Mouse (Mus musculus): ENCODE measurements around the gene Atp8a2. TPM values are rescaled to one million over a fixed set of nuclear protein-coding genes. Genes with fewer than 3 reads are reported as not detected.

Gene Atp8a2
- polyA plus RNA-seq, 1 experiment from 2014 or later, result 10.3 TPM

DNA sequence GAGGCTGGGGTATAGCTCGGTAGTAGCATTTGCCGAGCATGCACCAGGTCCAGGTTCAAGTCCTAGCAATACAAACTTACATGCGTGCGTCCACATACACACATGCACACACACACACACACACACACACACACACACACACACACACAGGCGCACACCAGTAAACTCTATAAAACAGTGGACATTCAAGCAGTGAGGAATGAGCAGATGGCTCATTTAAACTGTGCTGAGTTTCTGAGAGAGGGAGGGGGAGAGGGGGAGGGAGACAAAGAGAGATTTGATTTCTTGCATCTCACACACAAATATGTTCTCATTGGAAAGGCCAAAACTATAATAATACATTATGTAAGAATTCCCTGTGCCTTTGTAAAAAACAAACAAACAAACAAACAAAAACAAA, 980 bp downstream of the Atp8a2 start:
- Histone ChIP-seq H3K36me3 (ENCODE audit: control insufficient read depth, insufficient read depth, low read length) (no peaks in the 10 kb centered on the region), H3K27ac (ENCODE audit: low read depth, low read length) (no peak overlapping the region), H3K4me1 (replicated peaks; ENCODE audit: control insufficient read depth, insufficient read depth, low read length) (no peaks in the 10 kb centered on the region), H3K9me3 (ENCODE audit: control insufficient read depth, low read length) (no peaks in the 10 kb centered on the region), H3K9ac (ENCODE audit: low read depth, low read length) (no peak overlapping the region), H3K4me2 (replicated peaks; ENCODE audit: low read depth, low read length) (no peak overlapping the region), H3K27me3 (ENCODE audit: control insufficient read depth, insufficient read depth, low read length) (no peaks in the 10 kb centered on the region), H3K4me3 (ENCODE audit: low read depth, low read length) (no peak overlapping the region)
- ATAC-seq (ENCODE audit: low FRiP score) (no peak), DNase-seq (ENCODE audit: low spot score) (no peak)
- WGBS, result 94% methylated on average over 5 of the region's 5 CpGs

DNA sequence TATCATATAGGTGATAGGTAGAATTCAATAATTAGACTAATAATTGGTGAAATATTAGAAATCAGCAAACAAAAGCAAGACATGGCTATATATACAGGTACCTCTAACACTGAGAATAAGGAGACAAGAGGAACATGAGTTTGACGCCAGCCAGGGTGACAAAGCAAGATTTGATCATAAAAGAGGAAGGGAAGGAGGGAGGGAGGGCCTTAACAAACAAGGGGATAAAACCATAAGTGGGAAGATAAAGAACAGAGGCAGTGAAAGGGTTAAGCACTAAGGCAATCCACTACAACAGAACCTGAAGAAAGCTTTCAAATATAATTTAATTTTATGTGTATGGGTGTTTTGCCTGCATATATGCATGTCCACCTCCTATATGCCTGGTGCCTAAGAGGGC, 2.4 kb downstream of the Atp8a2 start:
- WGBS, result 86% methylated on average over 1 of the region's 1 CpGs
- H3K36me3 ChIP-seq (ENCODE audit: control insufficient read depth, insufficient read depth, low read length), result no peaks in the 10 kb centered on the region
- H3K4me1 ChIP-seq (replicated peaks; ENCODE audit: control insufficient read depth, insufficient read depth, low read length), result no peaks in the 10 kb centered on the region
- DNase-seq (ENCODE audit: low spot score) (no peak), ATAC-seq (ENCODE audit: low FRiP score) (no peak)
- H3K4me3 ChIP-seq (ENCODE audit: low read depth, low read length), result no peak overlapping the region
- H3K27ac ChIP-seq (ENCODE audit: low read depth, low read length), result no peak overlapping the region
- H3K9me3 ChIP-seq (ENCODE audit: control insufficient read depth, low read length), result no peaks in the 10 kb centered on the region
- H3K27me3 ChIP-seq (ENCODE audit: control insufficient read depth, insufficient read depth, low read length), result no peaks in the 10 kb centered on the region
- no peak overlapping the region for H3K4me2 ChIP-seq (replicated peaks; ENCODE audit: low read depth, low read length)
- H3K9ac ChIP-seq (ENCODE audit: low read depth, low read length), result no peak overlapping the region

DNA sequence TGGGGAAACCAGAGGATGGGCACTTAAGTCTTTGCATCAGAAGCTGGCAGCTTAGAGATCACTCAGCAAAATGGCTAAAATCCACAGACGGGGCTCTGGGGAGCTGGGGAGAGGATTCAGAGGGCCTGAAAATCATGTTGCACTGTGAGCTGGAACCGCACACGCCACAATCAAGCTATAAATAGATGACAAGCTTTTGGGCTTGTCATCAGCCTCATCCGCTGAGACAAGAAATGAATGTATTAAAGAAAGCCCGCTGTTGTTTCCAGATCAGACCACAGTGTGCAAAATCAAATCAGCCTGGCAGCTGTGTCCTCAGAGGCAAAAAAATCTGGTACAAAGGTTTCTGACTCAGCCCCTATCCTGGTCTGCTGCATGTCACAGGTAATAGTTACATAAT, 7.2 kb downstream of the Atp8a2 start:
- H3K4me1 ChIP-seq (replicated peaks; ENCODE audit: control insufficient read depth, insufficient read depth, low read length), result no peaks in the 10 kb centered on the region
- H3K4me3 ChIP-seq (ENCODE audit: low read depth, low read length), result no peak overlapping the region
- DNase-seq (ENCODE audit: low spot score) (no peak), ATAC-seq (ENCODE audit: low FRiP score) (no peak)
- H3K4me2 ChIP-seq (replicated peaks; ENCODE audit: low read depth, low read length), result no peak overlapping the region
- H3K27ac ChIP-seq (ENCODE audit: low read depth, low read length), result no peak overlapping the region
- no peaks in the 10 kb centered on the region for H3K9me3 ChIP-seq (ENCODE audit: control insufficient read depth, low read length)
- H3K27me3 ChIP-seq (ENCODE audit: control insufficient read depth, insufficient read depth, low read length), result no peaks in the 10 kb centered on the region
- WGBS, result 89% methylated on average over 5 of the region's 5 CpGs
- no peak overlapping the region for H3K9ac ChIP-seq (ENCODE audit: low read depth, low read length)
- no peaks in the 10 kb centered on the region for H3K36me3 ChIP-seq (ENCODE audit: control insufficient read depth, insufficient read depth, low read length)

DNA sequence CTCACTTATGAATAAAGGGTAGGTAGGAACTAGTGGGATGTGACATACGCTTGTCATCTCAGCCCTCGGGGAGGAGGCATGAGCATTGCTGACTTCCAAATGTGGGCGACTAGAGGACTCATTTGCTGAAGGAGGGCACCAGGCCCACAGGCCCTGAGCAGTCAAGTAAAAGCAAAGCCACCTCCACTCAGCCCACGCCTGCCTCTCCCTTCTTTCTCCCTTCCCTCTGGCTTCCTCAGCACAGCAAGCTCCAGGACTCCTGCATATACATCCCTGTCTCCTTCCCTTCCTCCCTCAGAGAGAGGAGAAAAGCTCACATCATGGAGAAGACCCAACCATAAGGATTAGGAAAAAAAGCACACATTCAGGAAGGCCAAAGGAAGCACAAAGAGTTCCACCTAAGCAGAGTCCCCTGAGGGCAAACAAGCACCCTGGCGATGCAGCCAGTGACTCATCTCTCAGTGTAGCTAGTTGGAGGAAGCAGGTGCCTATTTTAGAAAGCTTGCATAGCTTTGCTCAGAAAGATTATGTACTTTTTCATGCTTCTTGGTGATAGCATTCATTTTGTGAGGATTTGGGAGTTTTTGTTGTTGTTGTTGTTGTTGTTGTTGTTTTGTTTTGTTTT, 8.7 kb downstream of the Atp8a2 start:
- 85% methylated on average over 5 of the region's 5 CpGs for WGBS
- no peak overlapping the region for H3K27ac ChIP-seq (ENCODE audit: low read depth, low read length)
- DNase-seq (ENCODE audit: low spot score) (no peak), ATAC-seq (ENCODE audit: low FRiP score) (no peak)
- H3K36me3 ChIP-seq (ENCODE audit: control insufficient read depth, insufficient read depth, low read length), result no peaks in the 10 kb centered on the region
- no peaks in the 10 kb centered on the region for H3K4me1 ChIP-seq (replicated peaks; ENCODE audit: control insufficient read depth, insufficient read depth, low read length)
- no peak overlapping the region for H3K4me2 ChIP-seq (replicated peaks; ENCODE audit: low read depth, low read length)
- H3K4me3 ChIP-seq (ENCODE audit: low read depth, low read length), result no peak overlapping the region
- no peak overlapping the region for H3K9ac ChIP-seq (ENCODE audit: low read depth, low read length)
- no peaks in the 10 kb centered on the region for H3K9me3 ChIP-seq (ENCODE audit: control insufficient read depth, low read length)
- H3K27me3 ChIP-seq (ENCODE audit: control insufficient read depth, insufficient read depth, low read length), result no peaks in the 10 kb centered on the region

DNA sequence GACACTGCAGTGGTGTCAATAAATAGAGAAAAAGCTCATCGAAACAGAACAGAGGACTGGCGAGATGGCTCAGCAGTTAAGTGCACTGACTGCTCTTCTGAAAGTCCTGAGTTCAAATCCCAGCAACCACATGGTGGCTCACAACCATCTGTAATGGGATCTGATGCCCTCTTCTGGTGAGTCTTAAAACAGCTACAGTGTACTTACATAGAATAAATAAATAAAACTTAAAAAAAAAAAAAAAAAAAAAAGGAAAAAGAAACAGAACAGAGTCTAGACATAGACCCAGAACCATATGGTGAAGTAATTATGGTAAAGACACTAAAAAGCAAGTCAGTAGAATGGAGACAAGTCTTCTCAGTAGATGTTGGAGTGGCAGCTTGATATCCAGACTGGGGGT, 15.7 kb downstream of the Atp8a2 start:
- Histone ChIP-seq H3K9me3 (ENCODE audit: control insufficient read depth, low read length) (no peaks in the 10 kb centered on the region), H3K36me3 (ENCODE audit: control insufficient read depth, insufficient read depth, low read length) (no peaks in the 10 kb centered on the region), H3K4me2 (replicated peaks; ENCODE audit: low read depth, low read length) (no peak overlapping the region), H3K27ac (ENCODE audit: low read depth, low read length) (no peak overlapping the region), H3K27me3 (ENCODE audit: control insufficient read depth, insufficient read depth, low read length) (peaks cover 9% of the 10 kb centered on the region), H3K4me1 (replicated peaks; ENCODE audit: control insufficient read depth, insufficient read depth, low read length) (no peaks in the 10 kb centered on the region), H3K4me3 (ENCODE audit: low read depth, low read length) (no peak overlapping the region), H3K9ac (ENCODE audit: low read depth, low read length) (no peak overlapping the region)
- WGBS, result 87% methylated on average over 2 of the region's 2 CpGs
- DNase-seq (ENCODE audit: low spot score) (no peak), ATAC-seq (ENCODE audit: low FRiP score) (no peak)

DNA sequence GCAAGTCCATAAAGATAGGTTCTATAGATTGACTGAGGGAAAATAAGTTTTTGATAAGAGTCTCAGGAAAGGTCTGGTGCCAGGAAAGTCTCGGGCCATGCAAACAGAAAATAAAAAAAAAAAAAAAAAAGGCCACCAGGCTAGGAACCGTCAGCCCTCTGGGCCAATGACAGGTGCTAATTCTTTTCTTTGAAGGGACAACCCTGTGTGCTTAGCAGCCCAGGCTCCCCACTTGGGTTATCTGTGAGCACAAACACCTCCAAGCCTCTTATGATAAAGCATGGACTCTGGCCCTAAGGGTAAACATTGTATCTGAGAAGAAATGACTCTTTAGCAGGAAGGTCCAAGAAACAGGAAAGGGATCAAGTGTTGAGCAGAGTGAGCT, 18.4 kb downstream of the Atp8a2 start:
- Histone ChIP-seq H3K4me2 (replicated peaks; ENCODE audit: low read depth, low read length) (peak overlapping the region; percentile 99; the same call in 1 of the 2 replicates), H3K36me3 (ENCODE audit: control insufficient read depth, insufficient read depth, low read length) (no peaks in the 10 kb centered on the region), H3K27me3 (ENCODE audit: control insufficient read depth, insufficient read depth, low read length) (peaks cover 14% of the 10 kb centered on the region), H3K4me1 (replicated peaks; ENCODE audit: control insufficient read depth, insufficient read depth, low read length) (no peaks in the 10 kb centered on the region), H3K27ac (ENCODE audit: low read depth, low read length) (no peak overlapping the region), H3K4me3 (ENCODE audit: low read depth, low read length) (no peak overlapping the region), H3K9me3 (ENCODE audit: control insufficient read depth, low read length) (no peaks in the 10 kb centered on the region), H3K9ac (ENCODE audit: low read depth, low read length) (no peak overlapping the region)
- no peak for DNase-seq (ENCODE audit: low spot score)
- 40% methylated on average over 2 of the region's 2 CpGs for WGBS
- no peak for ATAC-seq (ENCODE audit: low FRiP score)

DNA sequence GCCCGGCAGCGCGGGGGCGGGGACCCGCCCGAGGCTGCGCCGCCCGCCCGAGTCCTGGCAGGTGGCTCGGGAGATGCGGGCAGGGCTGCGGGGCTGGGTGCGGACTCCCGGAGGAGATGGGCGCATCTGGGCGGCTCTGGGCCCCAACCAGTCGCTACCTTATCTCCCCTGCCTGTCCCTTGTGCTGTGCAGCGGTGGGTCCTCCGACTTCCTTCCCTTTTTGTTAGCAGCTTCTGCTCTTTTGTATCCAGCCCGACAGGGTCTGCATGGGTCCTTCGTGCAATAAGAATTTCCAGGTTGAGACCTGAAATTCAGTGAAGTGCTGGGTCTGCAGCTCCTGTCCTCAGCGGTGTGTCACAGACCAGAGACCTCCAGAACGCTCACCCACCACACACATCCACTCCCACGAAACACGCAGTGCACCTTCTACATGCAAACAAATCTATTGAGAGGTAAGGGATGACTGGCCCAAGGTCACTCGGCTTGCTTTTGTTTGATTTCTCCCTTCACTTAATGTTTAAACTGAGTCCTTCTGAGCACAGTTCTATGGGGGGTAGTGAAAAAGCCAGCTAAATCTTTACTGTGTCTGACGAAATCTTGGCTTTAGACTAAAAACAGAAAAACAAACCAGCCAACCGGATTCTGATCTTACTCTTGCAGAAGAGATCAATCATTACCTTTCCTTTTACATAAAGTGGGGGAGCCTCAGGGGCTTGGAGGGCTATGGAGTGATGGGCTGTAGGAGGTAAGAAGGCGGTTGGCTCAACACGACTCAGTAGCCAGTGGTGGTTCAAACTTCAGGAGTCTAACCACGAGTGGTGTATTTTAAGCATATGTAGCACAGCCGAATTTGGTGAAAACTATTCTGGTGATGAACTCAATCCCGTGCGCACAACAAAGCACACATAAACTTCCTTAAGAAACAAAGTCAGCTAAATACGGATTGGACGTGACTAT, 19.1 kb downstream of the Atp8a2 start:
- 20% methylated on average over 34 of the region's 37 CpGs for WGBS
- Histone ChIP-seq H3K4me2 (replicated peaks; ENCODE audit: low read depth, low read length) (peak overlapping the region; percentile 99), H3K27ac (ENCODE audit: low read depth, low read length) (0 out of 2 replicates have a peak overlapping the region, but pooled peaks have one; percentile 47), H3K36me3 (ENCODE audit: control insufficient read depth, insufficient read depth, low read length) (no peaks in the 10 kb centered on the region), H3K4me3 (ENCODE audit: low read depth, low read length) (peak overlapping the region; percentile 75), H3K9ac (ENCODE audit: low read depth, low read length) (peak overlapping the region; percentile 75), H3K4me1 (replicated peaks; ENCODE audit: control insufficient read depth, insufficient read depth, low read length) (no peaks in the 10 kb centered on the region), H3K27me3 (ENCODE audit: control insufficient read depth, insufficient read depth, low read length) (peaks cover 14% of the 10 kb centered on the region), H3K9me3 (ENCODE audit: control insufficient read depth, low read length) (no peaks in the 10 kb centered on the region)
- DNase-seq (ENCODE audit: low spot score) (no peak), ATAC-seq (ENCODE audit: low FRiP score) (peak; percentile 61)

DNA sequence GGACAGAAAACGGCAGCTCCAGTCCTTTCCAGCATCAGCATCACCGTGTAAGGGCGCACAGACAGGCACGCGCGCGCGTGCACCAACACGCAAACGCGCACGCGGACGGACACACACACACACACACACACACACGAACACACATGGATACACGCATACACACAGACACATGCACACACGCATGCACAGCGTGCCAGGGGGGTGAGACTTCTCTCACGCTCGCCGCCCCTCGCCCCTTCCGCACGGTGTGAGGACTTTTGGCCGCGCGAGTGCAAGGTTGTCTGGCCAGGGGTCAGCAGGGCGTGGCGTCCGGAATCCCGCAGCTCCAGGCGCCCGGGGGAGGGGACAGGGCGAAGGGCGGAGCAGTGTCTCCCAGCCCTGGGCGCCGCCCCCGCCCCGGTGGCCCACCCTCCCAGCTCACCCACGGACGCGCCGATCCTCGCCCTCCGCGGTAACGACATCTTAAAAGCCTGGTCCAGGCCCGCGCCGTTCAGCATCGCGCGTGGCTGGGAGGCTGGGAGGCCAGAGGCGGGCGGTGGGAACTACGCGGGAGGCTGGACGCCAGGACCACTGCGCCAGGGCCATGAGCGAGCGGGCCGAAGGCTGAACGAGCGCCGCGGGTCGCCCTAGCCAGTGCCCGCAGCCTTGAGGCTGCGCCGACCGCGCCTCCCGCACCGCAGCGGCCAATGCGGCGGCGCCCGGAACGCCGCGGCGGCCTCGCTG, 19.9 kb downstream of the Atp8a2 start:
- DNase-seq (ENCODE audit: low spot score) (peak; percentile 69), ATAC-seq (ENCODE audit: low FRiP score) (peak; percentile 87)
- H3K9me3 ChIP-seq (ENCODE audit: control insufficient read depth, low read length), result no peaks in the 10 kb centered on the region
- H3K27me3 ChIP-seq (ENCODE audit: control insufficient read depth, insufficient read depth, low read length), result peaks cover 14% of the 10 kb centered on the region
- peak overlapping the region; percentile 99 for H3K4me2 ChIP-seq (replicated peaks; ENCODE audit: low read depth, low read length)
- H3K27ac ChIP-seq (ENCODE audit: low read depth, low read length), result 0 out of 2 replicates have a peak overlapping the region, but pooled peaks have one; percentile 47
- WGBS, result 1% methylated on average over 70 of the region's 84 CpGs
- no peaks in the 10 kb centered on the region for H3K36me3 ChIP-seq (ENCODE audit: control insufficient read depth, insufficient read depth, low read length)
- H3K9ac ChIP-seq (ENCODE audit: low read depth, low read length), result peak overlapping the region; percentile 75
- peak overlapping the region; percentile 75 for H3K4me3 ChIP-seq (ENCODE audit: low read depth, low read length)
- H3K4me1 ChIP-seq (replicated peaks; ENCODE audit: control insufficient read depth, insufficient read depth, low read length), result no peaks in the 10 kb centered on the region
